19 mouse cellular contexts compared by ENCODE assay signal in the genomic region with DNA sequence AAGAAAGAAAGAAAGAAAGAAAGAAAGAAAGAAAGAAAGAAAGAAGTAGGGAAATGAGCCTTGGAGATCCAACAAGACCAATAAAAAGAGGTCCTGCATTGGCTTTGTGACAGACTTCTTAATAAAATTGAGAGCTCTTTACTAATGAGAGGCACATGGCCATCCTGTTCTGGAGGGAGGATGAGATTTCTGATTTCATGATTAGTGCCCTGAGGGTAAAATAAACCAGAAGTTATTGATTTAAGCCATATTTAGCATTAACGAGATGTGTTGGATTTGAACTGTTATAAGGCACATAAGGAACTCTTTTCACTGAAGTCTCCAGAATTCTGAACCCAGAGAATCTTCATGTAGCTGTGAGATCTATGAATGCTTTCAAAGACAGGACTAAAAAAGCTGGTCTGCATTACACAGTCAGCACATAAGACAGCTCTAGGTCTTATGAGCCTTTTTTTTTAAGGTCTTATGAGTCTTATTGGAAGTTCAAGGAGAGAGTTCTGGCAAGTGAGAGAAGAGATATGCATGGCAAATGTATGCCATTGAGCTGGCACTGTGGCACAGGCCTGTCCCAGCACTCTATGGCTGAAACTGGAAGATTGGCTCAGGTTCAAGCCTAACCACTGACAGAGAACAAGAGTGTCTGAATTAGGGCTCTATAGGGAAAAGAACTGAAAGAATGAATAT. TPM values are rescaled to one million over a fixed set of nuclear protein-coding genes. Genes with fewer than 3 reads are reported as not detected.
DNase-seq lines count a peak whose midpoint lies in the region; ATAC-seq and TF ChIP-seq lines count a peak whose summit lies in the region.
"Had no signal": no experiment of that assay in that cellular context is flagged by ENCODE, and none has a peak within 500 bp of the region (broad histone marks: within the 10 kb centered on the region; RNA-seq: fewer than 3 reads in every experiment).

No protein-coding gene starts in this region.

- peaks cover 2% of the 10 kb centered on the region for H3K36me3 ChIP-seq in limb, embryonic 14.5 days (ENCODE audit: control insufficient read depth, insufficient read depth, low read length)
- peaks cover 2% of the 10 kb centered on the region for H3K36me3 ChIP-seq in limb, embryonic 10.5 days
- H3K36me3 ChIP-seq in embryonic facial prominence, embryonic 14.5 days (ENCODE audit: control insufficient read depth, insufficient read depth, low read length) = no peaks in the 10 kb centered on the region; the same call in 1 of the 2 replicates
- no peaks in the 10 kb centered on the region for H3K36me3 ChIP-seq in limb, embryonic 15.5 days
- H3K36me3 ChIP-seq: embryonic facial prominence, embryonic 12.5 days; forebrain, embryonic 15.5 days had no signal

- no peak overlapping the region for H3K4me2 ChIP-seq in limb, embryonic 14.5 days (replicated peaks; ENCODE audit: low read depth, low read length, severe bottlenecking)
- H3K4me2 ChIP-seq in embryonic facial prominence, embryonic 14.5 days (ENCODE audit: low read depth, low read length) = no peak overlapping the region
- H3K4me2 ChIP-seq in limb, embryonic 15.5 days = no peak overlapping the region
- H3K4me2 ChIP-seq: embryonic facial prominence, embryonic 12.5 days; forebrain, embryonic 13.5 days; forebrain, embryonic 15.5 days had no signal

- no peak overlapping the region for H3K4me3 ChIP-seq in limb, embryonic 14.5 days (replicated peaks; ENCODE audit: low read length)
- H3K4me3 ChIP-seq in limb, embryonic 10.5 days = no peak overlapping the region
- H3K4me3 ChIP-seq in embryonic facial prominence, embryonic 14.5 days (ENCODE audit: low read depth, low read length) = no peak overlapping the region
- no peak overlapping the region for H3K4me3 ChIP-seq in limb, embryonic 15.5 days
- H3K4me3 ChIP-seq: embryonic facial prominence, embryonic 12.5 days; forebrain, embryonic 13.5 days; forebrain, embryonic 15.5 days had no signal

- H3K27me3 ChIP-seq in limb, embryonic 14.5 days (ENCODE audit: control insufficient read depth, insufficient read depth, low read length) = no peaks in the 10 kb centered on the region
- no peaks in the 10 kb centered on the region for H3K27me3 ChIP-seq in limb, embryonic 10.5 days (ENCODE audit: low read depth, poor library complexity, severe bottlenecking)
- no peaks in the 10 kb centered on the region for H3K27me3 ChIP-seq in embryonic facial prominence, embryonic 14.5 days (replicated peaks; ENCODE audit: control insufficient read depth, insufficient read depth, low read length)
- no peaks in the 10 kb centered on the region for H3K27me3 ChIP-seq in limb, embryonic 15.5 days
- H3K27me3 ChIP-seq: embryonic facial prominence, embryonic 12.5 days; forebrain, embryonic 13.5 days; forebrain, embryonic 15.5 days had no signal

- ATAC-seq in limb, embryonic 14.5 days (ENCODE audit: low FRiP score, low read depth) = no peak
- ATAC-seq in embryonic facial prominence, embryonic 14.5 days (ENCODE audit: low read depth) = no peak
- no peak for ATAC-seq in limb, embryonic 15.5 days (ENCODE audit: insufficient number of reproducible peaks, low FRiP score, low TSS enrichment, low read depth)
- ATAC-seq: forebrain, embryonic 13.5 days; forebrain, embryonic 15.5 days; forebrain, postnatal 0 days had no signal

- no peaks in the 10 kb centered on the region for H3K9me3 ChIP-seq in limb, embryonic 14.5 days (ENCODE audit: control insufficient read depth, low read length)
- no peaks in the 10 kb centered on the region for H3K9me3 ChIP-seq in limb, embryonic 10.5 days (replicated peaks)
- H3K9me3 ChIP-seq in embryonic facial prominence, embryonic 14.5 days (ENCODE audit: control insufficient read depth, low read length) = 0 out of 2 replicates have a peak, but pooled peaks cover 4% of the 10 kb centered on the region
- H3K9me3 ChIP-seq in limb, embryonic 15.5 days = no peaks in the 10 kb centered on the region
- H3K9me3 ChIP-seq: embryonic facial prominence, embryonic 12.5 days; forebrain, embryonic 13.5 days; forebrain, embryonic 15.5 days had no signal

- H3K4me1 ChIP-seq in limb, embryonic 14.5 days (ENCODE audit: control insufficient read depth, insufficient read depth, low read length) = peaks cover 13% of the 10 kb centered on the region
- H3K4me1 ChIP-seq in limb, embryonic 10.5 days = peaks cover 18% of the 10 kb centered on the region
- peaks cover 9% of the 10 kb centered on the region; the same call in 1 of the 2 replicates for H3K4me1 ChIP-seq in embryonic facial prominence, embryonic 14.5 days (ENCODE audit: control insufficient read depth, insufficient read depth, low read length)
- peaks cover 8% of the 10 kb centered on the region for H3K4me1 ChIP-seq in limb, embryonic 15.5 days

- H3K27ac ChIP-seq in limb, embryonic 14.5 days (replicated peaks; ENCODE audit: low read depth, low read length) = no peak overlapping the region
- no peak overlapping the region for H3K27ac ChIP-seq in limb, embryonic 10.5 days
- H3K27ac ChIP-seq in embryonic facial prominence, embryonic 14.5 days (replicated peaks; ENCODE audit: low read depth, low read length) = no peak overlapping the region
- peak overlapping the region; percentile 67; the same call in 1 of the 2 replicates for H3K27ac ChIP-seq in limb, embryonic 15.5 days
- H3K27ac ChIP-seq: embryonic facial prominence, embryonic 12.5 days; forebrain, embryonic 13.5 days; forebrain, embryonic 15.5 days had no signal

- no peak overlapping the region for H3K9ac ChIP-seq in limb, embryonic 14.5 days (ENCODE audit: low read depth, low read length, severe bottlenecking)
- H3K9ac ChIP-seq in embryonic facial prominence, embryonic 14.5 days (ENCODE audit: low read depth, low read length) = no peak overlapping the region
- H3K9ac ChIP-seq in limb, embryonic 15.5 days = no peak overlapping the region
- H3K9ac ChIP-seq: embryonic facial prominence, embryonic 12.5 days; forebrain, embryonic 13.5 days; forebrain, embryonic 15.5 days; forebrain, postnatal 0 days had no signal

- DNase-seq in limb, embryonic 14.5 days (ENCODE audit: low spot score) = peak; percentile 56
- DNase-seq in limb, embryonic 10.5 days (ENCODE audit: low spot score) = no peak
- peak; percentile 51 for DNase-seq in MN1 (ENCODE audit: low spot score)
- peak; percentile 45 for DNase-seq in embryonic facial prominence, embryonic 14.5 days (ENCODE audit: low spot score)
- DNase-seq in Muller cell, postnatal 12 days (ENCODE audit: inconsistent ontology term) = no peak
- no peak for DNase-seq in frontal cortex, postnatal 14 days (ENCODE audit: low spot score in 2 of 2)
- DNase-seq: adrenal gland, adult 8-10 months; adrenal gland, postnatal 14 days; adrenal gland, postnatal 36 days; cerebellum, adult 11-12 months; cerebellum, adult 2 months; cerebellum, adult 9-10 months; cerebellum, postnatal 10 days; cerebellum, postnatal 25 days; forebrain, postnatal 0 days had no signal

- WGBS in limb, embryonic 14.5 days = 37% methylated on average over 1 of the region's 1 CpGs
- WGBS in limb, embryonic 10.5 days = 65% methylated on average over 1 of the region's 1 CpGs
- WGBS in embryonic facial prominence, embryonic 14.5 days = 52% methylated on average over 1 of the region's 1 CpGs
- 41% methylated on average over 1 of the region's 1 CpGs for WGBS in limb, embryonic 15.5 days

- no peak for TF ChIP-seq POLR2A in limb, embryonic 14.5 days (IDR thresholded peaks at IDR 0.05; ENCODE audit: borderline replicate concordance, extremely low read depth, insufficient read depth, insufficient read length)

RNA-seq across cellular contexts. Expression of gene Mat2a, which starts 3.7 kb away (rescaled TPM):
- 252 and 285 TPM in 2 replicates for polyA plus RNA-seq in limb, embryonic 14.5 days (2012; rRNA removed)
- 352 and 392 TPM in 2 replicates for polyA plus RNA-seq in limb, embryonic 14.5 days (2014; fragmentation: Nextera tagmentation; extraction: Ambion mirVana)
- polyA plus RNA-seq in limb, embryonic 10.5 days (2016; fragmentation: Nextera tagmentation; extraction: Ambion mirVana) = 481 and 493 TPM in 2 replicates
- polyA plus RNA-seq in embryonic facial prominence, embryonic 14.5 days (2014; fragmentation: Nextera tagmentation; extraction: Ambion mirVana) = 292 and 321 TPM in 2 replicates
- 334 and 355 TPM in 2 replicates for polyA plus RNA-seq in limb, embryonic 15.5 days (2015; fragmentation: Nextera tagmentation; extraction: Ambion mirVana)

RNA-seq across cellular contexts. Expression of gene Ggcx, which starts 29.0 kb away (rescaled TPM):
- 44.9 and 59.8 TPM in 2 replicates for polyA plus RNA-seq in limb, embryonic 14.5 days (2012; rRNA removed)
- polyA plus RNA-seq in limb, embryonic 14.5 days (2014; fragmentation: Nextera tagmentation; extraction: Ambion mirVana) = 15.3 and 18.4 TPM in 2 replicates
- 20.2 and 25.9 TPM in 2 replicates for polyA plus RNA-seq in limb, embryonic 10.5 days (2016; fragmentation: Nextera tagmentation; extraction: Ambion mirVana)
- polyA plus RNA-seq in embryonic facial prominence, embryonic 14.5 days (2014; fragmentation: Nextera tagmentation; extraction: Ambion mirVana) = 15.0 and 15.7 TPM in 2 replicates
- 48.0 and 52.6 TPM in 2 replicates for polyA plus RNA-seq in limb, embryonic 15.5 days (2015; fragmentation: Nextera tagmentation; extraction: Ambion mirVana)

RNA-seq across cellular contexts. Expression of gene Vamp8, which starts 52.6 kb away (rescaled TPM):
- polyA plus RNA-seq in limb, embryonic 14.5 days (2012; rRNA removed) = 110 and 125 TPM in 2 replicates
- 163 and 173 TPM in 2 replicates for polyA plus RNA-seq in limb, embryonic 14.5 days (2014; fragmentation: Nextera tagmentation; extraction: Ambion mirVana)
- 67.5 and 81.7 TPM in 2 replicates for polyA plus RNA-seq in limb, embryonic 10.5 days (2016; fragmentation: Nextera tagmentation; extraction: Ambion mirVana)
- 130 and 144 TPM in 2 replicates for polyA plus RNA-seq in embryonic facial prominence, embryonic 14.5 days (2014; fragmentation: Nextera tagmentation; extraction: Ambion mirVana)
- 174 and 184 TPM in 2 replicates for polyA plus RNA-seq in limb, embryonic 15.5 days (2015; fragmentation: Nextera tagmentation; extraction: Ambion mirVana)

Comparison
In these comparisons a context has a peak if more than half of its experiments do, and no peak if none do; other contexts are left out.
1. DNase-seq: peak in limb, embryonic 14.5 days (single experiment), MN1 (single experiment) and embryonic facial prominence, embryonic 14.5 days (single experiment); none in limb, embryonic 10.5 days (single experiment), Muller cell, postnatal 12 days (single experiment) and frontal cortex, postnatal 14 days (0 of 2).